Mouse (Mus musculus) left cerebral cortex, postnatal 14 days (tissue): Measurements from ENCODE around the gene Gbp7. TPM values are rescaled to one million over a fixed set of nuclear protein-coding genes. Genes with fewer than 3 reads are reported as not detected.
A peak's percentile ranks its signal among the peaks of the same experiment; 100 is the strongest.
"Not testable (repeated sequence)": the region's sequence is repeated elsewhere in the genome, so short reads cannot be mapped to it uniquely, and the experiment has no call there.

Experiments used
- DNase-seq, 2 experiments: peaks; one replicate each; pipeline ENCODE4 v3.0.0; 2021 to 2022; ENCODE audit warnings: low spot score in 2 of 2, mixed read lengths in 1 of 2
- intact Hi-C: fragments of 180-260 bp; cut with DNase I; formaldehyde crosslinking; loops from one replicate; pipeline ENCODE4 v1.15.1; 2025
- total RNA-seq, 2 experiments: library from RNA; stranded (reverse); gene quantifications; 2 replicates each; pipeline ENCODE4 v1.2.3; 2021

Gbp7 gene
- total RNA-seq, 2 experiments from 2014 or later = 3.5 to 3.8 TPM

GRCm38 (mm10) chr3:142559632-142560228 lies 29.6 kb downstream of the Gbp7 start, which contains the start of gene Gbp3:
Gene Gbp3 (plus strand): TSS chr3:142560026.
- intact Hi-C loops = loop anchor here (1.0 kb wide), 1 partner anchor 69 kb away; no protein-coding TSS in a partner anchor
- peak in 1 of 2 experiments; percentile 17 for DNase-seq

DNA sequence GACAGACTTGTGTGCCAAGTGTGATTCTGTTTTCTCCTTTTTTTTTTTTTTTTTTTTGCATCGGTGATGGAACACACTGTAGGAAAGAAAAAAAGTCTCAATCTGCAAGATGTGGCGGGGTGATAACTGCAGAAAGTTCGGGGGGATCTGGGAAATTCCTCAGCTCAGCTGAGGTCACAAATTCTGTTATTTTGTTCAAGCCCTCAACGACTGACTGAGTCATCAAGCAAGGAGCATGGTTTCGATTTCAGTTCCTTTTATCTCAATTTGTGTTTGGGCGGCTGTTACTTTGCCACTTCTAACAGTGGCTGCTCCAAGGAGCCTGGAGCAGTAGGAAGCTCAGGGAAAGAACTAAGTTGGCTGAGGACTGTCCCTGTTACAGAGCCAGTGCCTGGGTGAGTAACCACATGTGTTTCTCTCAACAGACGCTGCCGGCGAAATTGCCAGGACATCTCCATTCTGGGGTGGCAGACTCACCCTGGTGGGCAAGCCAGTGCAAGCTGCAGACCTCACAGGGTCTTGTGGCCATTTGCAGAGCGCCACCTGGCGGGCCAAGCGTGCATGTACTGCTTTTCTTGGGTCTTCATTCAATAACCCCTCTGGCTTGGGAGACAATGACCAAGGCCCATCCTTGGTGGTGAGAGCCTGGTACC lies 30.3 kb downstream of the Gbp7 start:
- intact Hi-C loops = loop anchor here (1.0 kb wide), 1 partner anchor 70 kb away; no protein-coding TSS in a partner anchor
- DNase-seq = peak; percentile 69 to 80

DNA sequence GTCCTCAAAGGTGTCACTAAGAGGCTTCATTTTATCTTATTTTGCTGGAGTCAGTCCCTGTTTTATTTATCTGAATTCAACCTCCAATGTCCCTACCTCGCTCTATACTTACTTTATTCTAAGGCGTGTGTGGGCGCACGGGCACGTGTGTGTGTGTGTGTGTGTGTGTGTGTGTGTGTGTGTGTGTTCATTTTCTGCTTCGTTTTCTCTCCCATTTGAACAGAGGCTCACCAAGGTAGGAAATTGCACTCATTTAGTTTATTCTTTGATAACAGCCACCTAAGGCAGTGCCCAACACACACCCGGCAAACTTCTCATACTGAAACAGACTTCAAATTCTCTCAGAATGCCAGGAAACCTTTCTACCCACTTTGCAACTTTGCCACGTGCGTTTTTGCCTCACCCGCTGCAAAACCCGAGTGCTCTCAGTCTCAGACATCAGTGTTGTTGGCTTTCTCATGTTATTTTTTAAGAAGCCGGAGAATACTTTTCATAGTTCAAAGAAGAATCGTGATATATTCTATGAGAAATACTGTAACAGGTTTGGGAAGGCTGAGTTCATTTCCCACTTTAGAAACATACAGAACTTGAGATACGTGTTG lies 31.0 kb downstream of the Gbp7 start:
- DNase-seq = no peak
- intact Hi-C loops = loop anchor here (1.0 kb wide), 1 partner anchor 68 kb away; the partner anchor contains the start of gene Gbp5

DNA sequence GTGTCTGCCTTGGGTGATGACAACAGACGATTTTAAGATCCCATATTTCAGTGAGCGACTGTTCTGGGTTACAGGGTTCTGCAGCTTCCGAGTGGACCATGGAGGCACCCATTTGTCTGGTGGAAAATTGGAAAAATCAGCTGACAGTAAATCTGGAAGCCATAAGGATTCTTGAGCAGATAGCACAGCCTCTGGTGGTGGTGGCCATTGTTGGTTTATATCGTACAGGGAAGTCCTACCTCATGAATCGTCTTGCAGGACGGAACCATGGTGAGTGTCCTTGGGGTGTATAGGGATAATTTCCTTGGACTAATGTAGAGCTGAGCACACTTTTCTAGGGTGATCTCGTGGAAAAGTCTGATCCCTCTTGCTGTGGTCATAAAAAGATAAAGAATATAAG lies 31.5 kb downstream of the Gbp7 start:
- DNase-seq = no peak
- intact Hi-C loops = loop anchor here (1.0 kb wide), 1 partner anchor 68 kb away; the partner anchor contains the start of gene Gbp5

DNA sequence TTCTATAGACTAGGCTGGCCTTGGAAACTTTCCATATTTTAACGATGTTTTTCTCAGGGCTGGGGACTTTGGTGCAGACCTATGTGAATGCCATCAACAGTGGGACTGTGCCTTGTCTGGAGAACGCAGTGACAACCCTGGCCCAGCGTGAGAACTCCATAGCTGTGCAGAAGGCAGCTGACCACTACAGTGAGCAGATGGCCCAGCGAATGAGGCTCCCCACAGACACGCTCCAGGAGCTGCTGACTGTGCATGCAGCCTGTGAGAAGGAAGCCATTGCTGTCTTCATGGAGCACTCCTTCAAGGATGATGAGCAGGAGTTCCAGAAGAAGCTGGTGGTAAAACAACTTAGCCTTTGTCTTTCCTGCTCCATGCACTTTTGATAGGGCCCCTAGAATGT lies 37.3 kb downstream of the Gbp7 start:
- intact Hi-C loops, DNase-seq: not testable (repeated sequence)

- no peak for DNase-seq
- intact Hi-C loops = no loop called here
Observed at GRCm38 (mm10) chr3:142570738-142571137, 40.6 kb downstream of the Gbp7 start.

DNA sequence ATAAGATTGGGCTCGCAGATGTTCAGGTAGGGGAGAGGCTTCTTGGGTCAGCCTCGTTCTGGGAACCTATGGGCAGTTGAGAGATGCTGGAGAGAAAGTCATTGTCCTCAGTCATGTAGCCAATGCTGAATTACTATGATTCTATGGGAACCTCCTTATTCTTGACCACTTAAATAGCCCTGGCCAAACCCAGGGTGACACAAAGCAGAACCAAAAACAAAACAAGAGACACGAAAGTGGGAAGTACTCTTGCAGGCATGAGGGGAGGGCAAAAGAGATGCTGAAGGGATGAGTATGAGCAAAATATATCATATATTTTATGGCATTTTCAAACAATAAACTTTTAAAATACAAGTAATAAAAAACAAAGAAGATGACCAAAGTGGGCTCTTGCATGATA lies 47.0 kb downstream of the Gbp7 start:
- intact Hi-C loops = no loop called here

DNA sequence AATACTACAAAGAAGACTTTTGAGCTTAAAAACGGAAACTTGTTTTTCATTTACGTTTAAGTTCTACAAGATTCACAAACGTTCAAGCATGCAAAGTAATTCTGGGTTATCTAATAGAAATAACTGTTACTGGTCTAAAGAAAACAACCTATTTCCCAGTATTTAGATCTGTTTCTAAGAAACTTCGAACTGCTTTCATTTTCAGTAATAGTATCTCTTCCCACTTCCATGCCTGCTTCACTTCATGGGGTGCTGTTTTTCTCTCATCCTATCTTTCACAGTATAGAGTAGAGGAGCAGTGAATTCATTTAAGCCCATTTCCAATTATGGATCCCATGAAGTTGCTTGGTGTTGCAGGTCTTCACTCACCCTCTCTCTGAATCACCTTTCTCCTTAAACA lies 48.2 kb downstream of the Gbp7 start:
- intact Hi-C loops = no loop called here
- DNase-seq = no peak

More for the DNA sequence above, 47.0 kb downstream of the Gbp7 start:
- no peak for DNase-seq

DNA sequence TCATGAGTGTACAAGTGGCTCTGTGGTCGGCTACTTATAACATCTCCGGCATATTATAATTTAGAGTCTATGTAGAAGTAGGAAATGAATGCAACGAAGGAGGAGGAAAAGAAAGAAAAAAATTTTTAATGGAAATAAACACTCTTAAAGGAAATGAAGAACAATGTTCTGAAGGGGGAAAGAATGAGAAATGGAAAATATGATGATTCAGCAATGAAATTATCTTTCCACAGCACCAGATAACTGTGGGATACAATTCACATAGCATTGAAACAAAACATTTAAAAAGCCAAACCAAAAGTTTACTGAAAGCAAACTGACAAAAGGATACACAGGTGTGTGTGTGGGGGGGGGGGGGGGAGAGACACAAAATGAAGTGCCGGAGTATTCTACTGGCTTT lies 52.9 kb downstream of the Gbp7 start:
- no peak for DNase-seq
- intact Hi-C loops = no loop called here

- intact Hi-C loops = no loop called here
Observed at GRCm38 (mm10) chr3:142587386-142587785, 57.2 kb downstream of the Gbp7 start.

GRCm38 (mm10) chr3:142588888-142589287 lies 58.7 kb downstream of the Gbp7 start:
- intact Hi-C loops = no loop called here
- DNase-seq = no peak

More at GRCm38 (mm10) chr3:142587386-142587785, 57.2 kb downstream of the Gbp7 start:
- no peak for DNase-seq

DNA sequence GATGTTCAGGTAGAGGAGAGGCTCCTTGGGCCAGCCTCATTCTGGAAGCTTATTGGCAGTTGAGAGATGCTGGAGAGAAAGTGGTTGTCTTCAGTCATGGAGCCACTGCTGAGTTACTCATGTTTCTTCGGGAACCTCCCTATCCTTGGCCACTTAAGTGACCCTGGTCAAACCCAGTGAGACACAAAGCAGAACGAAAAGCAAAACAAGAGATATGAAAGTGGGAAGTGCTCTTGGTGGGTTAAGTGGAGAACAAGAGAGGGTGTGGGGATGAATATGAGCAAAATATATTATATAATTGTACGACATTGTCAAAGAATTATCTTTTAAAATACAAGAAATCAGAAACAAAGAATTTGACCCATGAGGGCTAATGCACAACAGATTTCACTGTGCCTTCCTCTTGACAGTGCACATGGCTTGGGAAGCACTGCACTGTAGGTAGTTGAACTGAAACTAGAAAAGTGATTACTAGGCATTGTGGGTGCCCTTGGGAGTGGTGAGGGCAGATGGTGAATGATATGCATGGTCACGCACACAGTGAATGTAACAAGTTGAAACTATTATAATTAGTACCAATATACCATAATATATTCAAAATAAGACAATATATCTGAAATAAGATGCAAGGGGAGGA lies 60.4 kb downstream of the Gbp7 start:
- DNase-seq = no peak
- intact Hi-C loops = no loop called here

- DNase-seq = no peak
- intact Hi-C loops = no loop called here
Observed at GRCm38 (mm10) chr3:142594547-142594946, 64.4 kb downstream of the Gbp7 start, which contains the start of gene Gbp2b. Gene Gbp2b (plus strand): TSS chr3:142594847.

- no peak for DNase-seq
- intact Hi-C loops = no loop called here
Observed at GRCm38 (mm10) chr3:142597923-142598322, 67.8 kb downstream of the Gbp7 start.

Other genes with a start within 250 kb of the Gbp7 start
- gene Pdlim5, start 134.6 kb upstream of the Gbp7 start, total RNA-seq = 10 to 100 TPM; 18.9 to 20.4 TPM
- 1 to 10 TPM; 2.0 to 2.2 TPM for gene Gbp5, start 36.4 kb upstream of the Gbp7 start, total RNA-seq
- gene Gbp3, start 29.7 kb downstream of the Gbp7 start, total RNA-seq = 1 to 10 TPM; 5.6 to 6.3 TPM
- gene Gbp2b, start 64.5 kb downstream of the Gbp7 start, total RNA-seq = not detected
- gene Gbp2, start 90.3 kb downstream of the Gbp7 start, total RNA-seq = 1 to 10 TPM; 1.1 TPM
- 1 to 10 TPM; 4.7 to 5.2 TPM for gene Kyat3, start 170.7 kb downstream of the Gbp7 start, total RNA-seq
- gene Gtf2b, start 234.7 kb downstream of the Gbp7 start, total RNA-seq = 10 to 100 TPM; 38.0 to 42.0 TPM